Mouse (Mus musculus): ENCODE results near the gene Epor. TPM values are rescaled to one million over a fixed set of nuclear protein-coding genes. Genes with fewer than 3 reads are reported as not detected.

Epor gene
- polyA plus RNA-seq (2021; fragmentation: Nextera tagmentation) = 16.7 and 18.2 TPM in 2 replicates
- long read RNA-seq, experiment 1, partial matches to known transcripts = 75 of 104 reads
- long read RNA-seq, experiment 1, other reads (novel, unspliced or antisense) = 28 of 104 reads
- long read RNA-seq, experiment 2, partial matches to known transcripts = 19 of 22 reads
- long read RNA-seq, experiment 2, other reads (novel, unspliced or antisense) = 3 of 22 reads

GRCm38 (mm10) chr9:21963417-21963816, at the start of gene Epor:
Gene Epor (minus strand): TSS chr9:21963506.

GRCm38 (mm10) chr9:22002194-22003162, 39.2 kb upstream of the Epor start, which contains the start of the genes Ccdc151 and Prkcsh:
Gene Ccdc151 (minus strand): TSS chr9:22002634.
Gene Prkcsh (plus strand): TSS chr9:22002806.

GRCm38 (mm10) chr9:21989230-21990110, 26.2 kb upstream of the Epor start, which contains the start of gene Rgl3:
Gene Rgl3 (minus strand): TSS chr9:21989446.

GRCm38 (mm10) chr9:21955570-21956281, 7.6 kb downstream of the Epor start, which contains the start of gene Swsap1:
Gene Swsap1 (plus strand): TSS chr9:21955755.

GRCm38 (mm10) chr9:21936692-21937570, 26.4 kb downstream of the Epor start, which contains the start of gene Plppr2:
Gene Plppr2 (plus strand): TSS chr9:21937033.

GRCm38 (mm10) chr9:21927208-21927753, 36.0 kb downstream of the Epor start, which contains the start of the genes Ccdc159 and Tmem205:
Gene Ccdc159 (plus strand): TSS chr9:21927471.
Gene Tmem205 (minus strand): TSS chr9:21927556.

GRCm38 (mm10) chr9:21918035-21918592, 45.2 kb downstream of the Epor start, which contains the start of gene Rab3d:
Gene Rab3d (minus strand): TSS chr9:21918192.

Other genes with a start within 250 kb of the Epor start
- gene Ldlr, start 240.0 kb downstream of the Epor start, polyA plus RNA-seq (2021; fragmentation: Nextera tagmentation) = 4.4 and 5.9 TPM in 2 replicates
- gene Spc24, start 203.2 kb downstream of the Epor start, polyA plus RNA-seq (2021; fragmentation: Nextera tagmentation) = 4.0 and 4.3 TPM in 2 replicates
- 1.4 and 1.9 TPM in 2 replicates for gene Kank2, start 164.8 kb downstream of the Epor start, polyA plus RNA-seq (2021; fragmentation: Nextera tagmentation)
- not detected in 2 replicates for gene Angptl8, start 128.0 kb downstream of the Epor start, polyA plus RNA-seq (2021; fragmentation: Nextera tagmentation)
- 3.2 and 3.9 TPM in 2 replicates for gene Dock6, start 110.9 kb downstream of the Epor start, polyA plus RNA-seq (2021; fragmentation: Nextera tagmentation)
- gene Rab3d, start 45.3 kb downstream of the Epor start, polyA plus RNA-seq (2021; fragmentation: Nextera tagmentation) = 6.7 and 6.8 TPM in 2 replicates
- 8.4 and 9.2 TPM in 2 replicates for gene Ccdc159, start 36.0 kb downstream of the Epor start, polyA plus RNA-seq (2021; fragmentation: Nextera tagmentation)
- 87.3 and 88.2 TPM in 2 replicates for gene Tmem205, start 36.0 kb downstream of the Epor start, polyA plus RNA-seq (2021; fragmentation: Nextera tagmentation)
- 75.3 and 142 TPM in 2 replicates for gene Plppr2, start 26.5 kb downstream of the Epor start, polyA plus RNA-seq (2021; fragmentation: Nextera tagmentation)
- gene Swsap1, start 7.8 kb downstream of the Epor start, polyA plus RNA-seq (2021; fragmentation: Nextera tagmentation) = 6.2 and 17.7 TPM in 2 replicates
- 1.0 and 1.5 TPM in 2 replicates for gene Rgl3, start 25.9 kb upstream of the Epor start, polyA plus RNA-seq (2021; fragmentation: Nextera tagmentation)
- gene Ccdc151, start 39.1 kb upstream of the Epor start, polyA plus RNA-seq (2021; fragmentation: Nextera tagmentation) = 2.7 TPM in 2 replicates
- gene Prkcsh, start 39.3 kb upstream of the Epor start, polyA plus RNA-seq (2021; fragmentation: Nextera tagmentation) = 24.2 and 25.2 TPM in 2 replicates
- 21.2 and 23.5 TPM in 2 replicates for gene Elavl3, start 88.5 kb upstream of the Epor start, polyA plus RNA-seq (2021; fragmentation: Nextera tagmentation)
- gene Gm49318, start 107.8 kb upstream of the Epor start, polyA plus RNA-seq (2021; fragmentation: Nextera tagmentation) = not detected in 2 replicates
- gene Zfp653, start 107.9 kb upstream of the Epor start, polyA plus RNA-seq (2021; fragmentation: Nextera tagmentation) = 3.5 and 4.6 TPM in 2 replicates
- 51.1 and 51.8 TPM in 2 replicates for gene Ecsit, start 121.9 kb upstream of the Epor start, polyA plus RNA-seq (2021; fragmentation: Nextera tagmentation)
- 0.49 and 0.67 TPM in 2 replicates for gene Cnn1, start 135.7 kb upstream of the Epor start, polyA plus RNA-seq (2021; fragmentation: Nextera tagmentation)
- 175 and 193 TPM in 2 replicates for gene Elof1, start 153.7 kb upstream of the Epor start, polyA plus RNA-seq (2021; fragmentation: Nextera tagmentation)
- 0.21 and 0.39 TPM in 2 replicates for gene Acp5, start 172.2 kb upstream of the Epor start, polyA plus RNA-seq (2021; fragmentation: Nextera tagmentation)
- 173 and 183 TPM in 2 replicates for gene Pigyl, start 193.3 kb upstream of the Epor start, polyA plus RNA-seq (2021; fragmentation: Nextera tagmentation)
- 0.06 TPM in 1 of 2 replicates, not detected in the other for gene Zfp872, start 224.6 kb upstream of the Epor start, polyA plus RNA-seq (2021; fragmentation: Nextera tagmentation)

Measured in left cerebral cortex, adult 6 months (tissue).